In the genomic region with DNA sequence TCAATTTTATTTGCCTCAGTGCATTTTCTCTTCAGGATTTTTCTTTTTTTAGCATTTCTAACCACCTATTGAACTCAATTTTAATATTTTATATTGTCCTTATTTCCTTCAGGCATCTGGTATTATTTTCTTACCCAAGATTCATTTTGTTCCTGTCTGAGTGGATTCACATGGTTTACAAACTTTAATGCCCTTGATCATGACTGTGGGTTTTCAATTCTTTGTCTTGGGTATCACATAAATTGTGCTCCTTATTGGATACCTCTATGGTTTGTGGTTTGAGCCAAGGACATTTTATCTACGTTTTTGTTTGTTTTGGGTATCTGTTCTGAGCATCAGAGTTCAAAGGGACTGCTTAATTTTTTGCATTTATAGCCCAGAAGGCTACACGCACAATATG, we compare ENCODE assay signal across 23 mouse cellular contexts. TPM values are rescaled to one million over a fixed set of nuclear protein-coding genes. Genes with fewer than 3 reads are reported as not detected.
DNase-seq lines count a peak whose midpoint lies in the region; ATAC-seq and TF ChIP-seq lines count a peak whose summit lies in the region.
"Had no signal": no experiment of that assay in that cellular context is flagged by ENCODE, and none has a peak within 500 bp of the region (broad histone marks: within the 10 kb centered on the region; RNA-seq: fewer than 3 reads in every experiment).

No protein-coding gene starts in this region.

- TF ChIP-seq EP300 in liver, postnatal 0 days (IDR thresholded peaks at IDR 0.05; ENCODE audit: low read depth) = no peak
- TF ChIP-seq EP300 in ES-Bruce4 (IDR thresholded peaks at IDR 0.05; ENCODE audit: insufficient read depth, low read depth, low read length) = no peak

- no peak for DNase-seq in liver, postnatal 0 days
- peak; percentile 58 for DNase-seq in R1 (ENCODE audit: low read depth, low spot score)
- no peak for DNase-seq in c-Kit-positive CD71-positive TER-119-positive erythroid progenitor cells, embryonic 14.5 days (ENCODE audit: low spot score)
- DNase-seq: adrenal gland, postnatal 10 days; cerebellum, adult 11-12 months; cerebellum, adult 9-10 months; cerebellum, postnatal 14 days; gastrocnemius, postnatal 10 days; gastrocnemius, postnatal 36 days; heart, adult 2 months; heart, postnatal 14 days; heart, postnatal 4 days had no signal

- H3K27me3 ChIP-seq in liver, embryonic 12.5 days (replicated peaks) = no peaks in the 10 kb centered on the region
- no peaks in the 10 kb centered on the region for H3K27me3 ChIP-seq in liver, postnatal 0 days (ENCODE audit: insufficient read depth, low read length)
- no peaks in the 10 kb centered on the region for H3K27me3 ChIP-seq in ES-Bruce4 (ENCODE audit: control insufficient read depth, insufficient read depth, low read length, poor library complexity, severe bottlenecking)
- no peaks in the 10 kb centered on the region for H3K27me3 ChIP-seq in kidney, embryonic 15.5 days
- H3K27me3 ChIP-seq: forebrain, embryonic 13.5 days; heart, embryonic 13.5 days; hindbrain, embryonic 15.5 days; intestine, embryonic 15.5 days had no signal

- H3K4me3 ChIP-seq in liver, embryonic 12.5 days = no peak overlapping the region
- no peak overlapping the region for H3K4me3 ChIP-seq in liver, postnatal 0 days (ENCODE audit: low read depth, low read length)
- no peak overlapping the region for H3K4me3 ChIP-seq in ES-Bruce4 (ENCODE audit: low read depth, low read length)
- no peak overlapping the region for H3K4me3 ChIP-seq in kidney, embryonic 15.5 days (replicated peaks)
- H3K4me3 ChIP-seq: hindbrain, embryonic 15.5 days had no signal

- peak overlapping the region; percentile 75; the same call in 1 of the 2 replicates for H3K4me2 ChIP-seq in liver, embryonic 12.5 days
- H3K4me2 ChIP-seq in liver, postnatal 0 days (ENCODE audit: low read depth, low read length) = no peak overlapping the region
- no peak overlapping the region for H3K4me2 ChIP-seq in kidney, embryonic 15.5 days

- TF ChIP-seq POLR2A in ES-Bruce4 (IDR thresholded peaks at IDR 0.05; ENCODE audit: insufficient read depth, low read length) = no peak

- H3K9ac ChIP-seq in liver, embryonic 12.5 days = no peak overlapping the region
- H3K9ac ChIP-seq in liver, postnatal 0 days (replicated peaks) = no peak overlapping the region
- H3K9ac ChIP-seq in ES-Bruce4 (ENCODE audit: low read depth, poor library complexity, severe bottlenecking) = no peak overlapping the region
- H3K9ac ChIP-seq in kidney, embryonic 15.5 days = no peak overlapping the region
- H3K9ac ChIP-seq: forebrain, embryonic 13.5 days; hindbrain, embryonic 15.5 days had no signal

- TF ChIP-seq CTCF in liver, postnatal 0 days (IDR thresholded peaks at IDR 0.05; ENCODE audit: low read depth) = no peak
- TF ChIP-seq CTCF in ES-Bruce4 (IDR thresholded peaks at IDR 0.05; ENCODE audit: low read depth, low read length) = no peak

- H3K9me3 ChIP-seq in liver, embryonic 12.5 days (replicated peaks) = no peaks in the 10 kb centered on the region
- H3K9me3 ChIP-seq in liver, postnatal 0 days (ENCODE audit: low read length) = peaks cover 2% of the 10 kb centered on the region; the same call in 1 of the 2 replicates
- H3K9me3 ChIP-seq in ES-Bruce4 (replicated peaks; ENCODE audit: control insufficient read depth, insufficient read depth, low read length, poor library complexity, severe bottlenecking) = peaks cover 11% of the 10 kb centered on the region
- H3K9me3 ChIP-seq in kidney, embryonic 15.5 days (replicated peaks) = peaks cover 3% of the 10 kb centered on the region; the same call in 1 of the 2 replicates
- H3K9me3 ChIP-seq: heart, embryonic 10.5 days; hindbrain, embryonic 15.5 days; intestine, embryonic 15.5 days had no signal

- 0 out of 2 replicates have a peak, but pooled peaks cover 5% of the 10 kb centered on the region for H3K36me3 ChIP-seq in liver, embryonic 12.5 days
- no peaks in the 10 kb centered on the region for H3K36me3 ChIP-seq in liver, postnatal 0 days (replicated peaks; ENCODE audit: insufficient read depth, low read length)
- peaks cover 12% of the 10 kb centered on the region for H3K36me3 ChIP-seq in ES-Bruce4 (ENCODE audit: control insufficient read depth, insufficient read depth, low read length, poor library complexity, severe bottlenecking)
- no peaks in the 10 kb centered on the region for H3K36me3 ChIP-seq in kidney, embryonic 15.5 days
- H3K36me3 ChIP-seq: heart, embryonic 10.5 days; heart, embryonic 13.5 days; hindbrain, embryonic 15.5 days; intestine, embryonic 15.5 days had no signal

- peaks cover 18% of the 10 kb centered on the region; the same call in 1 of the 2 replicates for H3K4me1 ChIP-seq in liver, embryonic 12.5 days
- no peaks in the 10 kb centered on the region for H3K4me1 ChIP-seq in liver, postnatal 0 days (ENCODE audit: insufficient read depth)
- peaks cover 4% of the 10 kb centered on the region for H3K4me1 ChIP-seq in ES-Bruce4 (ENCODE audit: control insufficient read depth, insufficient read depth, low read length)
- H3K4me1 ChIP-seq in kidney, embryonic 15.5 days = no peaks in the 10 kb centered on the region
- H3K4me1 ChIP-seq: forebrain, embryonic 13.5 days; heart, embryonic 10.5 days; heart, embryonic 13.5 days; hindbrain, embryonic 15.5 days; intestine, embryonic 15.5 days had no signal

- WGBS in liver, embryonic 12.5 days (ENCODE audit: insufficient replicate concordance) = 56% methylated on average over 2 of the region's 2 CpGs
- WGBS in liver, postnatal 0 days (ENCODE audit: insufficient replicate concordance) = 57% methylated on average over 2 of the region's 2 CpGs
- WGBS in kidney, embryonic 15.5 days = 69% methylated on average over 2 of the region's 2 CpGs

- no peak for ATAC-seq in liver, embryonic 12.5 days
- no peak for ATAC-seq in liver, postnatal 0 days
- ATAC-seq in kidney, embryonic 15.5 days (replicated peaks; ENCODE audit: low FRiP score) = no peak
- ATAC-seq: activated CD4-positive, CD25-positive, alpha-beta regulatory T cell, adult 4 months; CD4-positive, CD25-positive, alpha-beta regulatory T cell, adult 4 months; forebrain, embryonic 13.5 days; forebrain, embryonic 16.5 days had no signal

- no peak overlapping the region for H3K27ac ChIP-seq in liver, embryonic 12.5 days
- H3K27ac ChIP-seq in liver, postnatal 0 days (ENCODE audit: low read depth) = no peak overlapping the region
- H3K27ac ChIP-seq in ES-Bruce4 (ENCODE audit: insufficient read depth, low read length) = peak overlapping the region; percentile 11; the same call in 1 of the 2 replicates
- H3K27ac ChIP-seq in kidney, embryonic 15.5 days = no peak overlapping the region
- H3K27ac ChIP-seq: forebrain, embryonic 13.5 days; heart, embryonic 13.5 days; hindbrain, embryonic 15.5 days; intestine, embryonic 15.5 days had no signal

RNA-seq across cellular contexts. Expression of a gene that starts 43.9 kb away (rescaled TPM):
- 5.2 and 5.7 TPM in 2 replicates for polyA plus RNA-seq in liver, embryonic 12.5 days (2016; fragmentation: Nextera tagmentation; extraction: Ambion mirVana)
- 0.99 and 1.2 TPM in 2 replicates for polyA plus RNA-seq in liver, postnatal 0 days (2015; fragmentation: Nextera tagmentation; extraction: Ambion mirVana)
- polyA plus RNA-seq in ES-Bruce4 (2011; ENCODE audit: insufficient read depth, insufficient read length, low read depth, missing spikeins) = 24.5 and 26.4 TPM in 2 replicates
- 7.7 and 8.0 TPM in 2 replicates for polyA plus RNA-seq in kidney, embryonic 15.5 days (2015; fragmentation: Nextera tagmentation; extraction: Ambion mirVana)
